Mouse (Mus musculus) telencephalon, adult 2 months (tissue): Measurements from ENCODE around the gene Mlycd.
"Not testable (repeated sequence)": the region's sequence is repeated elsewhere in the genome, so short reads cannot be mapped to it uniquely, and the experiment has no call there.

Source experiments
- DNase-seq: peaks from one replicate; pipeline ENCODE4 v3.0.0-alpha.2; 2011; ENCODE audit warnings: low read depth, low spot score

Mlycd gene

GRCm38 (mm10) chr8:119394524-119395026, at the start of gene Mlycd:
Gene Mlycd (plus strand): TSS chr8:119394878.
- DNase-seq = peak; percentile 84

- DNase-seq = no peak
These were observed 49.5 kb upstream of the Mlycd start for GRCm38 (mm10) chr8:119345029-119345682.

- no peak for DNase-seq
These were observed 49.0 kb upstream of the Mlycd start for GRCm38 (mm10) chr8:119345683-119346075.

- DNase-seq = no peak
These were observed 43.0 kb upstream of the Mlycd start for GRCm38 (mm10) chr8:119351647-119352046.

GRCm38 (mm10) chr8:119352977-119353658, 41.6 kb upstream of the Mlycd start:
- no peak for DNase-seq

GRCm38 (mm10) chr8:119353659-119354023, 41.0 kb upstream of the Mlycd start:
- DNase-seq = no peak

- DNase-seq = not testable (repeated sequence)
These were observed 38.0 kb upstream of the Mlycd start for GRCm38 (mm10) chr8:119356631-119357030.

- no peak for DNase-seq
These were observed 36.5 kb upstream of the Mlycd start for GRCm38 (mm10) chr8:119358175-119358574.

- no peak for DNase-seq
These were observed 35.8 kb upstream of the Mlycd start for GRCm38 (mm10) chr8:119358836-119359235.

GRCm38 (mm10) chr8:119360686-119361295, 33.9 kb upstream of the Mlycd start:
- DNase-seq = no peak

- not testable (repeated sequence) for DNase-seq
These were observed 20.0 kb upstream of the Mlycd start for GRCm38 (mm10) chr8:119374716-119375115.

GRCm38 (mm10) chr8:119378476-119378875, 16.2 kb upstream of the Mlycd start:
- no peak for DNase-seq

GRCm38 (mm10) chr8:119380619-119381018, 14.1 kb upstream of the Mlycd start:
- DNase-seq = peak; percentile 33

- peak; percentile 58 for DNase-seq
These were observed 10.2 kb upstream of the Mlycd start for GRCm38 (mm10) chr8:119384478-119384877.

- DNase-seq = no peak
These were observed 8.8 kb upstream of the Mlycd start for GRCm38 (mm10) chr8:119385854-119386253.

GRCm38 (mm10) chr8:119386988-119387387, 7.7 kb upstream of the Mlycd start:
- no peak for DNase-seq

GRCm38 (mm10) chr8:119394097-119394496, 581 bp upstream of the Mlycd start:
- DNase-seq = no peak

GRCm38 (mm10) chr8:119395072-119395950, 633 bp downstream of the Mlycd start:
- DNase-seq = no peak

- DNase-seq = no peak
These were observed 3.9 kb downstream of the Mlycd start for GRCm38 (mm10) chr8:119398558-119398957.

GRCm38 (mm10) chr8:119399255-119399654, 4.6 kb downstream of the Mlycd start:
- no peak for DNase-seq

- no peak for DNase-seq
These were observed 5.5 kb downstream of the Mlycd start for GRCm38 (mm10) chr8:119400122-119400671.
